Mouse (Mus musculus): ENCODE measurements around the gene Mrgprd. TPM values are rescaled to one million over a fixed set of nuclear protein-coding genes. Genes with fewer than 3 reads are reported as not detected.

Gene Mrgprd
- polyA plus RNA-seq, 1 experiment from 2014 or later = not detected

GRCm38 (mm10) chr7:145335616-145336332 lies 21.1 kb downstream of the Mrgprd start:
- Histone ChIP-seq H3K36me3 (no peaks in the 10 kb centered on the region), H3K27me3 (ENCODE audit: low read depth, poor library complexity, severe bottlenecking) (no peaks in the 10 kb centered on the region), H3K4me1 (peaks cover 14% of the 10 kb centered on the region; the same call in 1 of the 2 replicates), H3K27ac (no peak overlapping the region), H3K4me3 (no peak overlapping the region), H3K9me3 (replicated peaks) (no peaks in the 10 kb centered on the region)
- DNase-seq (ENCODE audit: low spot score) = no peak
- WGBS = 82% methylated on average over 3 of the region's 3 CpGs

- H3K27me3 ChIP-seq (ENCODE audit: low read depth, poor library complexity, severe bottlenecking) = no peaks in the 10 kb centered on the region
- 78% methylated on average over 2 of the region's 2 CpGs for WGBS
- H3K36me3 ChIP-seq = no peaks in the 10 kb centered on the region
- H3K4me3 ChIP-seq = no peak overlapping the region
- H3K9me3 ChIP-seq (replicated peaks) = no peaks in the 10 kb centered on the region
- peaks cover 10% of the 10 kb centered on the region; the same call in 1 of the 2 replicates for H3K4me1 ChIP-seq
- H3K27ac ChIP-seq = no peak overlapping the region
- no peak for DNase-seq (ENCODE audit: low spot score)
Measured at GRCm38 (mm10) chr7:145337889-145338288, 23.3 kb downstream of the Mrgprd start.

- H3K4me3 ChIP-seq = no peak overlapping the region
- WGBS = 88% methylated on average over 5 of the region's 5 CpGs
- no peak overlapping the region for H3K27ac ChIP-seq
- H3K36me3 ChIP-seq = no peaks in the 10 kb centered on the region
- peaks cover 10% of the 10 kb centered on the region; the same call in 1 of the 2 replicates for H3K4me1 ChIP-seq
- H3K27me3 ChIP-seq (ENCODE audit: low read depth, poor library complexity, severe bottlenecking) = no peaks in the 10 kb centered on the region
- peak; percentile 45 for DNase-seq (ENCODE audit: low spot score)
- no peaks in the 10 kb centered on the region for H3K9me3 ChIP-seq (replicated peaks)
Measured at GRCm38 (mm10) chr7:145340248-145340904, 25.7 kb downstream of the Mrgprd start.

Other genes with a start within 250 kb of the Mrgprd start
- gene 1810010D01Rik, start 106.7 kb upstream of the Mrgprd start, polyA plus RNA-seq (2016; fragmentation: Nextera tagmentation; extraction: Ambion mirVana) = 0.33 TPM in 1 of 2 replicates, not detected in the other
- 7.2 TPM in 2 replicates for gene Tpcn2, start 30.8 kb upstream of the Mrgprd start, polyA plus RNA-seq (2016; fragmentation: Nextera tagmentation; extraction: Ambion mirVana)
- gene Mrgprf, start 14.0 kb upstream of the Mrgprd start, polyA plus RNA-seq (2016; fragmentation: Nextera tagmentation; extraction: Ambion mirVana) = 0.09 TPM in 1 of 2 replicates, not detected in the other

Data from limb, embryonic 10.5 days (tissue).